ENCODE assay signal across 8 mouse cellular contexts in genomic region chr7:46378123-46378522, GRCm38 (mm10). TPM values are rescaled to one million over a fixed set of nuclear protein-coding genes. Genes with fewer than 3 reads are reported as not detected.
A peak's percentile ranks its signal among the peaks of the same experiment; 100 is the strongest.
DNase-seq lines count a peak whose midpoint lies in the region; ATAC-seq and TF ChIP-seq lines count a peak whose summit lies in the region.

No protein-coding gene starts in this region.

- H3K4me3 ChIP-seq in heart, adult 2 months: no peak overlapping the region
- H3K4me3 ChIP-seq in hindbrain, embryonic 10.5 days: peak overlapping the region; percentile 41
- H3K4me3 ChIP-seq in neural tube, embryonic 11.5 days (ENCODE audit: low read depth, low read length): no peak overlapping the region

- no peak for TF ChIP-seq EP300 in heart, adult 2 months (IDR thresholded peaks at IDR 0.05; ENCODE audit: insufficient read depth, low read depth, low read length)

- no peak for DNase-seq in heart, adult 2 months
- no peak for DNase-seq in heart, adult 9 months (ENCODE audit: low spot score in 2 of 2)
- DNase-seq in B cell, adult 2 months: peak; percentile 44 to 53
- DNase-seq in cerebellum, adult 9-11 months: peak; percentile 30
- peak; percentile 17 for DNase-seq in hindbrain, embryonic 10.5 days (ENCODE audit: low spot score)
- peak; percentile 24 for DNase-seq in neural tube, embryonic 11.5 days (ENCODE audit: low spot score)
- DNase-seq in urinary bladder, adult 18-20 months (ENCODE audit: low spot score in 2 of 2): no peak
- DNase-seq in left cerebral cortex, adult 9 months (ENCODE audit: low spot score in 2 of 2): no peak

- intact Hi-C loops in heart, adult 2 months (cut with DNase I): loop anchor here (2.0 kb wide), 1 partner anchor 97 kb away; no protein-coding TSS in a partner anchor

- H3K4me2 ChIP-seq in neural tube, embryonic 11.5 days (ENCODE audit: low read depth): 0 out of 2 replicates have a peak overlapping the region, but pooled peaks have one; percentile 22

- H3K27ac ChIP-seq in heart, adult 2 months: no peak overlapping the region
- no peak overlapping the region for H3K27ac ChIP-seq in hindbrain, embryonic 10.5 days
- no peak overlapping the region for H3K27ac ChIP-seq in neural tube, embryonic 11.5 days (ENCODE audit: low read depth, low read length)

- ATAC-seq in neural tube, embryonic 11.5 days (ENCODE audit: insufficient read depth, low FRiP score, low TSS enrichment): no peak

- WGBS in heart, adult 2 months: 4% methylated on average over 22 of the region's 22 CpGs
- 3% methylated on average over 22 of the region's 22 CpGs for WGBS in hindbrain, embryonic 10.5 days
- WGBS in neural tube, embryonic 11.5 days: 1% methylated on average over 22 of the region's 22 CpGs

- H3K9ac ChIP-seq in heart, adult 2 months (ENCODE audit: low read depth, low read length): no peak overlapping the region
- H3K9ac ChIP-seq in neural tube, embryonic 11.5 days (ENCODE audit: low read length): no peak overlapping the region

- H3K9me3 ChIP-seq in hindbrain, embryonic 10.5 days: no peaks in the 10 kb centered on the region
- no peaks in the 10 kb centered on the region for H3K9me3 ChIP-seq in neural tube, embryonic 11.5 days (ENCODE audit: control insufficient read depth, low read length)

- TF ChIP-seq POLR2A in heart, adult 2 months (IDR thresholded peaks at IDR 0.05; ENCODE audit: insufficient read depth, low read depth, low read length): no peak

- no peaks in the 10 kb centered on the region for H3K79me2 ChIP-seq in heart, adult 2 months (replicated peaks; ENCODE audit: control insufficient read depth, insufficient read depth, low read length)

- peaks cover 6% of the 10 kb centered on the region for H3K27me3 ChIP-seq in heart, adult 2 months (ENCODE audit: control insufficient read depth, insufficient read depth, low read length)
- peaks cover 77% of the 10 kb centered on the region for H3K27me3 ChIP-seq in hindbrain, embryonic 10.5 days (ENCODE audit: insufficient read depth, poor library complexity, severe bottlenecking)
- peaks cover 52% of the 10 kb centered on the region for H3K27me3 ChIP-seq in neural tube, embryonic 11.5 days (ENCODE audit: control insufficient read depth, insufficient read depth, low read length)

- no peaks in the 10 kb centered on the region for H3K4me1 ChIP-seq in heart, adult 2 months (ENCODE audit: control insufficient read depth, insufficient read depth, low read length)
- peaks cover 26% of the 10 kb centered on the region for H3K4me1 ChIP-seq in hindbrain, embryonic 10.5 days (replicated peaks)
- peaks cover 4% of the 10 kb centered on the region; the same call in 1 of the 2 replicates for H3K4me1 ChIP-seq in neural tube, embryonic 11.5 days (ENCODE audit: control insufficient read depth, insufficient read depth, low read length)

- H3K36me3 ChIP-seq in heart, adult 2 months (ENCODE audit: control insufficient read depth, insufficient read depth, low read length): no peaks in the 10 kb centered on the region
- no peaks in the 10 kb centered on the region for H3K36me3 ChIP-seq in hindbrain, embryonic 10.5 days
- H3K36me3 ChIP-seq in neural tube, embryonic 11.5 days (ENCODE audit: control insufficient read depth, insufficient read depth, low read length): no peaks in the 10 kb centered on the region

- TF ChIP-seq CTCF in heart, adult 2 months (IDR thresholded peaks at IDR 0.05): peak; percentile 43

RNA-seq across cellular contexts. Expression of gene Myod1, which starts 1.8 kb away (rescaled TPM):
- not detected for total RNA-seq in heart, adult 2 months (2021)
- not detected in 2 replicates for polyA plus RNA-seq in heart, adult 2 months (2012; rRNA removed)
- polyA plus RNA-seq in hindbrain, embryonic 10.5 days (2016; fragmentation: Nextera tagmentation; extraction: Ambion mirVana): 0.18 and 0.25 TPM in 2 replicates
- polyA plus RNA-seq in neural tube, embryonic 11.5 days (2014; fragmentation: Nextera tagmentation; extraction: Ambion mirVana): 10.0 and 15.0 TPM in 2 replicates

RNA-seq across cellular contexts. Expression of gene Kcnc1, which starts 18.2 kb away (rescaled TPM):
- under 1 TPM; 0.09 to 0.21 TPM for total RNA-seq in heart, adult 2 months (2021)
- 0.10 and 0.41 TPM in 2 replicates for polyA plus RNA-seq in heart, adult 2 months (2012; rRNA removed)
- 0.83 and 2.3 TPM in 2 replicates for polyA plus RNA-seq in hindbrain, embryonic 10.5 days (2016; fragmentation: Nextera tagmentation; extraction: Ambion mirVana)
- 1.6 and 3.7 TPM in 2 replicates for polyA plus RNA-seq in neural tube, embryonic 11.5 days (2014; fragmentation: Nextera tagmentation; extraction: Ambion mirVana)

Comparison
In these comparisons a context has a peak if more than half of its experiments do, and no peak if none do; other contexts are left out.
1. DNase-seq: peak in B cell, adult 2 months (2 of 2), cerebellum, adult 9-11 months (single experiment), hindbrain, embryonic 10.5 days (single experiment) and neural tube, embryonic 11.5 days (single experiment); none in heart, adult 2 months (0 of 2), heart, adult 9 months (0 of 2), urinary bladder, adult 18-20 months (0 of 2) and left cerebral cortex, adult 9 months (0 of 2).